Mouse (Mus musculus): ENCODE data around the gene Cd5. TPM values are rescaled to one million over a fixed set of nuclear protein-coding genes. Genes with fewer than 3 reads are reported as not detected.

The Cd5 gene
- total RNA-seq, 2 experiments from 2014 or later = 0.22 to 0.34 TPM

GRCm38 (mm10) chr19:10677915-10678771 is 60.7 kb downstream of the Cd5 start, which contains the start of gene Pga5:
Gene Pga5 (minus strand): TSS chr19:10678071.
- peak; percentile 50 to 74 for DNase-seq (ENCODE audit: low spot score in 2 of 2)

- DNase-seq (ENCODE audit: low spot score in 2 of 2) = no peak
These were observed 62.1 kb downstream of the Cd5 start for GRCm38 (mm10) chr19:10676656-10677055.

GRCm38 (mm10) chr19:10673275-10673674 is 65.5 kb downstream of the Cd5 start:
- DNase-seq (ENCODE audit: low spot score in 2 of 2) = no peak

GRCm38 (mm10) chr19:10671854-10672417 is 66.9 kb downstream of the Cd5 start:
- no peak for DNase-seq (ENCODE audit: low spot score in 2 of 2)

GRCm38 (mm10) chr19:10671319-10671718 is 67.5 kb downstream of the Cd5 start:
- no peak for DNase-seq (ENCODE audit: low spot score in 2 of 2)

Other genes with a start within 250 kb of the Cd5 start
- gene Cpsf7, start 213.7 kb downstream of the Cd5 start, total RNA-seq (2021) = 10 to 100 TPM; 90.2 to 90.6 TPM
- gene Sdhaf2, start 212.9 kb downstream of the Cd5 start, total RNA-seq (2021) = 10 to 100 TPM; 53.5 to 54.1 TPM
- gene Tmem216, start 182.8 kb downstream of the Cd5 start, total RNA-seq (2021) = 10 to 100 TPM; 15.8 to 19.1 TPM
- gene Cyb561a3, start 161.8 kb downstream of the Cd5 start, total RNA-seq (2021) = 10 to 100 TPM; 14.7 to 17.3 TPM
- 10 to 100 TPM; 16.2 to 16.8 TPM for gene Tmem138, start 161.6 kb downstream of the Cd5 start, total RNA-seq (2021)
- 100 to 1,000 TPM; 353 to 388 TPM for gene Ddb1, start 133.7 kb downstream of the Cd5 start, total RNA-seq (2021)
- 10 to 100 TPM; 41.2 to 62.6 TPM for gene Tkfc, start 133.3 kb downstream of the Cd5 start, total RNA-seq (2021)
- 1 to 10 TPM; 2.2 to 4.9 TPM for gene Vwce, start 104.8 kb downstream of the Cd5 start, total RNA-seq (2021)
- under 1 TPM in 1 of 2 experiments, not detected in 1; 0.56 TPM for gene Pga5, start 60.9 kb downstream of the Cd5 start, total RNA-seq (2021)
- 10 to 100 TPM; 27.0 to 28.6 TPM for gene Vps37c, start 50.3 kb downstream of the Cd5 start, total RNA-seq (2021)
- under 1 TPM; 0.20 to 0.23 TPM for gene Cd6, start 91.1 kb upstream of the Cd5 start, total RNA-seq (2021)
- gene Slc15a3, start 100.7 kb upstream of the Cd5 start, total RNA-seq (2021) = 1 to 10 TPM; 3.5 to 3.8 TPM
- 10 to 100 TPM; 40.7 to 48.1 TPM for gene Tmem132a, start 130.9 kb upstream of the Cd5 start, total RNA-seq (2021)
- 10 to 100 TPM; 91.3 to 93.3 TPM for gene Tmem109, start 143.0 kb upstream of the Cd5 start, total RNA-seq (2021)
- 100 to 1,000 TPM; 253 to 266 TPM for gene Prpf19, start 156.2 kb upstream of the Cd5 start, total RNA-seq (2021)
- not detected for gene Zp1, start 181.6 kb upstream of the Cd5 start, total RNA-seq (2021)
- gene Ptgdr2, start 198.2 kb upstream of the Cd5 start, total RNA-seq (2021) = under 1 TPM in 1 of 2 experiments, not detected in 1; 0.23 TPM
- gene Ccdc86, start 210.3 kb upstream of the Cd5 start, total RNA-seq (2021) = 10 to 100 TPM; 15.4 to 18.5 TPM
- gene Ms4a10, start 235.7 kb upstream of the Cd5 start, total RNA-seq (2021) = 10 to 100 TPM; 15.6 to 15.9 TPM